Mouse (Mus musculus): Measurements from ENCODE around the gene Smarca5. TPM values are rescaled to one million over a fixed set of nuclear protein-coding genes. Genes with fewer than 3 reads are reported as not detected.

Smarca5 gene
- polyA plus RNA-seq, 1 experiment from 2014 or later: 161 TPM

DNA sequence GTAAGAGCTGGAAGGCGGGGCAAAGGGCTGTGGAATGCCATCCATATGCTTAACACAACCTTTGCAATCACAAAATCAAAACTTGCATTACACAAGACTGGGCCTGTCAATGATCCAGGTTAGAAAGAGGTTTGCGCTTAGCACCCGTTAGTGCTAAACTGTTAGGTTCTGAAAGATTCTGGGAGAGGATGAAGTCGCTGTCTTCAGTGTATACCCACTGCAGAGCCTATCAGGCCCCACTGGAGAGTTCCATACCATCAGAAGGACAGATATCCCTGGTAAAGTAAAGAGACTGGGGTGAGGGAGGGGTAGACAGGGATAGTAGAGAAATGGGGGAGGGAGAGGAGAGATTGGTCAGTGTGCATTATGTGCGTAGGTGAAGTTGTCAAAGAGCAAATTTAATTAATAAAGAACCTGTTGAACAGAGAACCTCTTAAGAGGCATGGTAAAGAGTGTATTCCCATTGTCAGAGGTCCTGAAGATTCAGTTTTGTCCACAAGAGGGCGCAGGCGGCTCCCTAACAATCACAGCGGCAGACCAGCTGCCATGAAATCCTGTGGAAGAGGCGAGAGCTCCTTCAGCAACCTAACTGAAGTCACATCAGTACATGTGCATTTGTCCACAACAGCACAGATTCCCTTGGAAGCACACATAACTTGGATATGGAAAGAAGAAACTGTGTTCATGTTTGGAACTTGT is 13.9 kb upstream of the Smarca5 start:
- no peak overlapping the region for H3K9ac ChIP-seq (replicated peaks; ENCODE audit: low read length)
- no peaks in the 10 kb centered on the region for H3K4me1 ChIP-seq (ENCODE audit: control insufficient read depth, insufficient read depth, low read length)
- no peak overlapping the region for H3K27ac ChIP-seq (replicated peaks; ENCODE audit: low read depth, low read length)
- H3K27me3 ChIP-seq (ENCODE audit: control insufficient read depth, insufficient read depth, low read length): no peaks in the 10 kb centered on the region
- DNase-seq (ENCODE audit: low spot score): peak; percentile 92
- H3K36me3 ChIP-seq (replicated peaks; ENCODE audit: control insufficient read depth, insufficient read depth, low read depth, low read length): no peaks in the 10 kb centered on the region
- no peak overlapping the region for H3K4me3 ChIP-seq (ENCODE audit: low read depth, low read length)
- WGBS: 30% methylated on average over 9 of the region's 9 CpGs
- ATAC-seq (replicated peaks; ENCODE audit: insufficient number of reproducible peaks, low FRiP score, low TSS enrichment, low read depth): peak; percentile 68
- H3K4me2 ChIP-seq (ENCODE audit: low read depth, low read length): no peak overlapping the region
- H3K9me3 ChIP-seq (replicated peaks; ENCODE audit: control insufficient read depth, low read length): no peaks in the 10 kb centered on the region

DNA sequence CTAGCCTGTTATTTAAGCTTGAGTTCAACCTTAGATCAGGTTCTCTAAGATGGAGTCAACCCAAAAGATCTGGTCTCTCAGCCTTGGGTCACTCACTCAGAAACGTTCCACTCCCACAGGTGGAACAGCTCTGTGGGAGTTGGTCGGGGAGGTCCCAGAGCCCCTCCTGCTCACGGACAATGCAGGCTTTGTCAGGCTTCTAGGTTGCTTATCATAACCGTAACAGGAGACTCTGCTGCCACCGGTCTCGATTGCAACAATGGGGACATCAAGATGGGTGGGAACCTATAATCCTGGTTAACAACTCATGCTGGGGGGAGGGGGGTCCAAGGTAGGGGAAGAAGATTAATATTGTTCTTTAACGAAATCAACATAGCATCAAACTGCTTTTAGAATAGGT is 13.1 kb upstream of the Smarca5 start:
- 63% methylated on average over 7 of the region's 7 CpGs for WGBS
- Histone ChIP-seq H3K4me1 (ENCODE audit: control insufficient read depth, insufficient read depth, low read length) (no peaks in the 10 kb centered on the region), H3K4me3 (ENCODE audit: low read depth, low read length) (no peak overlapping the region), H3K36me3 (replicated peaks; ENCODE audit: control insufficient read depth, insufficient read depth, low read depth, low read length) (no peaks in the 10 kb centered on the region), H3K4me2 (ENCODE audit: low read depth, low read length) (no peak overlapping the region), H3K27me3 (ENCODE audit: control insufficient read depth, insufficient read depth, low read length) (no peaks in the 10 kb centered on the region), H3K27ac (replicated peaks; ENCODE audit: low read depth, low read length) (no peak overlapping the region), H3K9ac (replicated peaks; ENCODE audit: low read length) (no peak overlapping the region), H3K9me3 (replicated peaks; ENCODE audit: control insufficient read depth, low read length) (no peaks in the 10 kb centered on the region)
- ATAC-seq (replicated peaks; ENCODE audit: insufficient number of reproducible peaks, low FRiP score, low TSS enrichment, low read depth): no peak
- no peak for DNase-seq (ENCODE audit: low spot score)

DNA sequence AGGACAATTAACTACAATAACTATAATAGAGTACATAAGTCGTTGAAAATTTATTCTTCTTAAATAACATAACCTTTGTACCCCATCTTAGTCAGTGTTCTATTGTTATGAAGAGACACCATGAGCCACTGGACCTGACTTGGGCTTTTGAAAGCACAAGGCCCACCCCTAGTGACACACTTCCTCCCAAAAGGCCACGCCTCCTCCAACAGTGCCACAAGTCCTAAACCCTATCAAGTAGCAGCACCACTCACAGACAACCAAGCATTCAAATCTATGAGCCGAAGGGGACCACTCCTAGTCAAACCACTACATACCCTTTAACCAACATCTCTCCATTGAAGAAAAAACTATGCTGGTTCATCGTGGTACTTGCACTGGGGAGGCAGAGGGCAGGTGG is 9.8 kb upstream of the Smarca5 start:
- no peak for ATAC-seq (replicated peaks; ENCODE audit: insufficient number of reproducible peaks, low FRiP score, low TSS enrichment, low read depth)
- no peak overlapping the region for H3K4me3 ChIP-seq (ENCODE audit: low read depth, low read length)
- no peaks in the 10 kb centered on the region for H3K9me3 ChIP-seq (replicated peaks; ENCODE audit: control insufficient read depth, low read length)
- no peak for DNase-seq (ENCODE audit: low spot score)
- 86% methylated on average over 4 of the region's 4 CpGs for WGBS
- H3K4me2 ChIP-seq (ENCODE audit: low read depth, low read length): no peak overlapping the region
- H3K4me1 ChIP-seq (ENCODE audit: control insufficient read depth, insufficient read depth, low read length): no peaks in the 10 kb centered on the region
- H3K27ac ChIP-seq (replicated peaks; ENCODE audit: low read depth, low read length): no peak overlapping the region
- no peaks in the 10 kb centered on the region for H3K36me3 ChIP-seq (replicated peaks; ENCODE audit: control insufficient read depth, insufficient read depth, low read depth, low read length)
- no peaks in the 10 kb centered on the region for H3K27me3 ChIP-seq (ENCODE audit: control insufficient read depth, insufficient read depth, low read length)
- H3K9ac ChIP-seq (replicated peaks; ENCODE audit: low read length): no peak overlapping the region

DNA sequence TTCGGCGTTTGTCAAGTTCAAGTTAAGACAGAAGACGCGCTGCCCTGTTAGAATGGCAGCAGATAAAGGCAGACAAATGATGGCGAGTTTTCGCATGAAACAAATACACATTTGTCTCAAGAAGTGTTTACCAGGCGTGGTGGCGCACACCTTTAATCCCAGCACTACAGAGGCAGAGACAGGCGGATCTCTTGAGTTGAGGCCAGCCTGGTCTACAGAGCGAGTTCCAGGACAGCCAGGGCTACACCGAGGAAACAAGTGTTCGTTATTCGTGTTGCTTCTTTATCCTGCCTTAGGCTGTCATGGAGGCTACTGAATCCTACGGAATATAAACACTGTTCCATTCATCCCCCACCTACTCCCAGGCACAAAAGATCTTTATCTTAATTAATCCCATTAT is 635 bp upstream of the Smarca5 start:
- peak overlapping the region; percentile 99 for H3K27ac ChIP-seq (replicated peaks; ENCODE audit: low read depth, low read length)
- H3K9ac ChIP-seq (replicated peaks; ENCODE audit: low read length): peak overlapping the region; percentile 64
- H3K4me2 ChIP-seq (ENCODE audit: low read depth, low read length): peak overlapping the region; percentile 44
- H3K27me3 ChIP-seq (ENCODE audit: control insufficient read depth, insufficient read depth, low read length): no peaks in the 10 kb centered on the region
- DNase-seq (ENCODE audit: low spot score) (no peak), ATAC-seq (replicated peaks; ENCODE audit: insufficient number of reproducible peaks, low FRiP score, low TSS enrichment, low read depth) (peak; percentile 58; the same call in 1 of the 2 replicates)
- H3K4me1 ChIP-seq (ENCODE audit: control insufficient read depth, insufficient read depth, low read length): no peaks in the 10 kb centered on the region
- H3K4me3 ChIP-seq (ENCODE audit: low read depth, low read length): peak overlapping the region; percentile 41
- no peaks in the 10 kb centered on the region for H3K36me3 ChIP-seq (replicated peaks; ENCODE audit: control insufficient read depth, insufficient read depth, low read depth, low read length)
- H3K9me3 ChIP-seq (replicated peaks; ENCODE audit: control insufficient read depth, low read length): no peaks in the 10 kb centered on the region
- WGBS: 17% methylated on average over 14 of the region's 14 CpGs

DNA sequence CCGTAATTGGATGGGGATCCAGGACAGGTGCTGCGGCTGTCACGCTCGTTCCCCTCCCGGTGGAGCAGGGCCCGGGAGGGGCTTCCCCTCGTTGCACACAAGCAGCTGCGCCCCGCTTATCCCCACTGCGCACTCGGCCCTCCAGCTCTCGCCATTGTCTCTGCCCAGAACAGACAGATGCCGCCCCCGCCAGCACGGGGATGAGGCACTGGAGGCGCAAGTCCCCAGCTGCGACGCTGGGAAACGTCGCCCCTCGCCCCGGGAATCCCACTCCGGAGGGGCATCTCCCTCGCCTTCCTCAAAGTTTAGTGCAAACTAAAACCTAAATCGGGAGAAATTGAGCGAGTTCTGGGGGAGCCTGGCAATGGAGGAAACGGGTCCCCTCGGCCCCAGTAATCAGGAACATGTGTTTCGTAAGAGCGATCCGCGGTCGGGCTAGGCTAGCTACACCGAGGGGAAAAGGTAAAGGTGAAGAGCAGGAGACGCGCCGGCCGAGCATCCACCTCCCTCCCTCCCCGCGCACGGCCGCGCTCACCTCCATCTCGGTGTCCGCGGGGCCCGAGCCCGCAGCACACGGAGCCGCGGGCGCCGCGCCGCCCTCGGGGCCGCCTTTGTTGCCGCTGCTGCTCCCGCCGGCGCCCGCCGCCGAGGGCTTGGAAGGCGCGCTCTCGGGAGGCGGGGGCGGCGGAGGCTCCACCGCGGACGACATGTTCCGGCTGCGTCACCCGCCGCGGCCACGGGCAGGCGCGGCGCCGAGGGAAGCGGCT is 726 bp downstream of the Smarca5 start:
- no peaks in the 10 kb centered on the region for H3K9me3 ChIP-seq (replicated peaks; ENCODE audit: control insufficient read depth, low read length)
- no peaks in the 10 kb centered on the region for H3K27me3 ChIP-seq (ENCODE audit: control insufficient read depth, insufficient read depth, low read length)
- peak overlapping the region; percentile 92 for H3K4me3 ChIP-seq (ENCODE audit: low read depth, low read length)
- peak; percentile 76 for ATAC-seq (replicated peaks; ENCODE audit: insufficient number of reproducible peaks, low FRiP score, low TSS enrichment, low read depth)
- H3K4me2 ChIP-seq (ENCODE audit: low read depth, low read length): peak overlapping the region; percentile 76
- H3K9ac ChIP-seq (replicated peaks; ENCODE audit: low read length): peak overlapping the region; percentile 97
- H3K4me1 ChIP-seq (ENCODE audit: control insufficient read depth, insufficient read depth, low read length): no peaks in the 10 kb centered on the region
- peak; percentile 57 for DNase-seq (ENCODE audit: low spot score)
- H3K36me3 ChIP-seq (replicated peaks; ENCODE audit: control insufficient read depth, insufficient read depth, low read depth, low read length): no peaks in the 10 kb centered on the region
- WGBS: under 1% methylated on average over 74 of the region's 84 CpGs
- peak overlapping the region; percentile 99 for H3K27ac ChIP-seq (replicated peaks; ENCODE audit: low read depth, low read length)

DNA sequence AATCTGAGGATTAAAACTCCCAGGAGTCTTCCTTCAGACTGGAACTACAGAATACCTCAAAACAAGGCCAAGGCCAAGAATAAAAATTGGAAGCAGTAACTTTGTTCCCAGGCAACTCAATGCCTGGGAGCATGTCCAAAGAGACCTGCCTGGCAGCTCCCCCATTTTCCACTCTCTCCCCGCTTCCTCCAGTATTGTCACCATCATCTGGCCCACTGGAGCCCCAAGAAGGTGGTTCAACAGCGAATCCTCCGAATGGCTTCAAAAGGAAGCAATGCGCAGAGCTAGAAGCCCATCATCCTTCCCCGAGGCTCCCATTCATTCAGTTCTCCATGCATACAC is 1.3 kb downstream of the Smarca5 start:
- peak overlapping the region; percentile 76 for H3K4me2 ChIP-seq (ENCODE audit: low read depth, low read length)
- DNase-seq (ENCODE audit: low spot score) (peak; percentile 2), ATAC-seq (replicated peaks; ENCODE audit: insufficient number of reproducible peaks, low FRiP score, low TSS enrichment, low read depth) (no peak)
- 0% methylated on average over 5 of the region's 5 CpGs for WGBS
- no peaks in the 10 kb centered on the region for H3K4me1 ChIP-seq (ENCODE audit: control insufficient read depth, insufficient read depth, low read length)
- H3K9ac ChIP-seq (replicated peaks; ENCODE audit: low read length): peak overlapping the region; percentile 97
- H3K27me3 ChIP-seq (ENCODE audit: control insufficient read depth, insufficient read depth, low read length): no peaks in the 10 kb centered on the region
- no peaks in the 10 kb centered on the region for H3K36me3 ChIP-seq (replicated peaks; ENCODE audit: control insufficient read depth, insufficient read depth, low read depth, low read length)
- H3K9me3 ChIP-seq (replicated peaks; ENCODE audit: control insufficient read depth, low read length): no peaks in the 10 kb centered on the region
- peak overlapping the region; percentile 99 for H3K27ac ChIP-seq (replicated peaks; ENCODE audit: low read depth, low read length)
- H3K4me3 ChIP-seq (ENCODE audit: low read depth, low read length): peak overlapping the region; percentile 92

DNA sequence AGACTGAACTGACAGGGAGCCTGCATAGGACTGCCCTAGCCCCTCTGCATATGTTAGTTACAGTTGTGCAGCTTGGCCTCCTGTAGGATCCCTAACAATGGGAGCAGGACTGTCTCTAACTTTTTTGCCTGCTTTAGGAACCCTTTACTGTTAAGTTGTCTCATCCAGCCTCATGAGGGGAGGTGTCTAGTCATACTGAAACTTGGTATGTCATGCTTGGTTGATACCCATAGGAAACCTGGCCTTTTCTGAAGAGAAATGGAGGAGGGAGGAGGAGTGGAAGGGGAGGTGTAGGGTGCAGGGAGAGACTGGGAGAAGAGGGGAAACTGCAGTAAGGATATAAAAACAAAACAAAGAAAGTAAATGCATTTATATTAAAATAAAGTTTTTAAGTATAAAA is 7.0 kb downstream of the Smarca5 start:
- Histone ChIP-seq H3K4me2 (ENCODE audit: low read depth, low read length) (no peak overlapping the region), H3K9me3 (replicated peaks; ENCODE audit: control insufficient read depth, low read length) (no peaks in the 10 kb centered on the region), H3K36me3 (replicated peaks; ENCODE audit: control insufficient read depth, insufficient read depth, low read depth, low read length) (peaks cover 8% of the 10 kb centered on the region), H3K27ac (replicated peaks; ENCODE audit: low read depth, low read length) (no peak overlapping the region), H3K27me3 (ENCODE audit: control insufficient read depth, insufficient read depth, low read length) (no peaks in the 10 kb centered on the region), H3K9ac (replicated peaks; ENCODE audit: low read length) (no peak overlapping the region), H3K4me3 (ENCODE audit: low read depth, low read length) (no peak overlapping the region), H3K4me1 (ENCODE audit: control insufficient read depth, insufficient read depth, low read length) (no peaks in the 10 kb centered on the region)
- ATAC-seq (replicated peaks; ENCODE audit: insufficient number of reproducible peaks, low FRiP score, low TSS enrichment, low read depth) (no peak), DNase-seq (ENCODE audit: low spot score) (no peak)

DNA sequence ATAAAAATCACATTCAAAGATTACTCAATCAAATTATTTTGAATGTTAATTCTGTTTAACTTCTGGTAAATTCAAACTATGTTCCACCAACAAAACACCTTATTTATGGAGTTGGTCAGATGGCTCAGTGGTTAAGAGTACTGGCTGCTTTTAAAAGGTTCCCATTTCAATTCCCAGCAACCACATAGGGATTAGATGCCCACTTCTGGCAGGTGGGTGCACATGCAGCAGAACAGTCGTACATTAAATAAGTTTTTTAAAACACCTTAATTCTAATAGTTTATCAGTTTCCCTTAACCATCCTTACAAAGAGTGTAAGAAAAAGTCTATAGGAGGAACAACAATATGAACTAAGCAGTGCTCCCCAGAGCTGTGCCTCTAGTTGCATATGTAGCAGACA is 24.8 kb downstream of the Smarca5 start:
- no peak overlapping the region for H3K4me3 ChIP-seq (ENCODE audit: low read depth, low read length)
- DNase-seq (ENCODE audit: low spot score) (no peak), ATAC-seq (replicated peaks; ENCODE audit: insufficient number of reproducible peaks, low FRiP score, low TSS enrichment, low read depth) (no peak)
- 91% methylated on average over 1 of the region's 1 CpGs for WGBS
- H3K27me3 ChIP-seq (ENCODE audit: control insufficient read depth, insufficient read depth, low read length): no peaks in the 10 kb centered on the region
- H3K9me3 ChIP-seq (replicated peaks; ENCODE audit: control insufficient read depth, low read length): no peaks in the 10 kb centered on the region
- no peak overlapping the region for H3K4me2 ChIP-seq (ENCODE audit: low read depth, low read length)
- no peaks in the 10 kb centered on the region for H3K4me1 ChIP-seq (ENCODE audit: control insufficient read depth, insufficient read depth, low read length)
- H3K36me3 ChIP-seq (replicated peaks; ENCODE audit: control insufficient read depth, insufficient read depth, low read depth, low read length): peaks cover 7% of the 10 kb centered on the region
- H3K27ac ChIP-seq (replicated peaks; ENCODE audit: low read depth, low read length): no peak overlapping the region
- no peak overlapping the region for H3K9ac ChIP-seq (replicated peaks; ENCODE audit: low read length)
